Comparison of ENCODE assay signal across 25 mouse cellular contexts in genomic region chr4:51868250-51868649, GRCm38 (mm10).
DNase-seq lines count a peak whose midpoint lies in the region; ATAC-seq and TF ChIP-seq lines count a peak whose summit lies in the region.
"Had no signal": no experiment of that assay in that cellular context is flagged by ENCODE, and none has a peak within 500 bp of the region (broad histone marks: within the 10 kb centered on the region; RNA-seq: fewer than 3 reads in every experiment).

No protein-coding gene starts in this region.

- H3K36me3 ChIP-seq in midbrain, embryonic 11.5 days (ENCODE audit: control insufficient read depth, insufficient read depth, low read length) = no peaks in the 10 kb centered on the region
- no peaks in the 10 kb centered on the region for H3K36me3 ChIP-seq in midbrain, embryonic 16.5 days (ENCODE audit: control insufficient read depth, insufficient read depth, low read length)
- H3K36me3 ChIP-seq in ES-E14 (ENCODE audit: control insufficient read depth, insufficient read depth, low read length, poor library complexity, severe bottlenecking) = no peaks in the 10 kb centered on the region
- H3K36me3 ChIP-seq in kidney, adult 2 months (ENCODE audit: control insufficient read depth, insufficient read depth, low read length) = no peaks in the 10 kb centered on the region
- H3K36me3 ChIP-seq: G1E had no signal

- H3K27me3 ChIP-seq in midbrain, embryonic 11.5 days (ENCODE audit: control insufficient read depth, insufficient read depth, low read length) = no peaks in the 10 kb centered on the region
- H3K27me3 ChIP-seq in midbrain, embryonic 16.5 days (ENCODE audit: control insufficient read depth, insufficient read depth, low read depth, low read length) = no peaks in the 10 kb centered on the region
- no peaks in the 10 kb centered on the region for H3K27me3 ChIP-seq in kidney, adult 2 months (replicated peaks; ENCODE audit: control insufficient read depth, insufficient read depth, low read length)
- H3K27me3 ChIP-seq: CH12.LX, Patski had no signal

- TF ChIP-seq CTCF in kidney, adult 2 months (conservative IDR thresholded peaks at IDR 0.05; ENCODE audit: insufficient read depth, insufficient read length, low read depth, low read length) = no peak

- no peak for ATAC-seq in midbrain, embryonic 11.5 days (ENCODE audit: low FRiP score)
- no peak for ATAC-seq in midbrain, embryonic 16.5 days
- ATAC-seq: activated CD4-positive, CD25-positive, alpha-beta regulatory T cell, adult 4 months; CD4-positive, CD25-positive, alpha-beta regulatory T cell, adult 4 months; Patski had no signal

- TF ChIP-seq POLR2A in kidney, adult 2 months (IDR thresholded peaks at IDR 0.05; ENCODE audit: low read depth, low read length) = no peak

- H3K4me1 ChIP-seq in midbrain, embryonic 11.5 days (ENCODE audit: control insufficient read depth, insufficient read depth, low read length) = no peaks in the 10 kb centered on the region
- H3K4me1 ChIP-seq in midbrain, embryonic 16.5 days (ENCODE audit: control insufficient read depth, insufficient read depth, low read length) = no peaks in the 10 kb centered on the region
- H3K4me1 ChIP-seq in ES-E14 (ENCODE audit: control insufficient read depth in 2 of 2, insufficient read depth in 2 of 2, low read length in 2 of 2, poor library complexity in 1 of 2) = peaks cover 2 to 7% of the 10 kb centered on the region in 2 experiments; a peak in 3 of 4 replicates
- no peaks in the 10 kb centered on the region for H3K4me1 ChIP-seq in kidney, adult 2 months (ENCODE audit: control insufficient read depth, insufficient read depth, low read length)

- H3K9me3 ChIP-seq in midbrain, embryonic 11.5 days (ENCODE audit: control insufficient read depth, low read length) = no peaks in the 10 kb centered on the region
- H3K9me3 ChIP-seq in midbrain, embryonic 16.5 days (replicated peaks; ENCODE audit: control insufficient read depth, low read length, poor library complexity, severe bottlenecking) = no peaks in the 10 kb centered on the region
- H3K9me3 ChIP-seq in ES-E14 (ENCODE audit: control insufficient read depth, insufficient read depth, low read depth, low read length) = peaks cover 4% of the 10 kb centered on the region; the same call in 1 of the 2 replicates

- DNase-seq in heart, adult 11 months = peak; percentile 74
- DNase-seq in heart, postnatal 25 days (ENCODE audit: low spot score) = no peak
- DNase-seq in midbrain, embryonic 11.5 days (ENCODE audit: low spot score, missing footprints) = peak; percentile 78
- DNase-seq in ES-CJ7 (ENCODE audit: low read depth, low spot score) = peak; percentile 4
- peak; percentile 24 for DNase-seq in ES-E14 (ENCODE audit: low read depth, low spot score)
- no peak for DNase-seq in kidney, adult 2 months
- no peak for DNase-seq in c-Kit-positive CD71-positive TER-119-positive erythroid progenitor cells, embryonic 14.5 days (ENCODE audit: low spot score)
- DNase-seq: adrenal gland, adult 2 months; adrenal gland, adult 8-10 months; adrenal gland, postnatal 10 days; adrenal gland, postnatal 14 days; adrenal gland, postnatal 25 days; adrenal gland, postnatal 36 days; B cell, adult 2 months; cerebellum, adult 11 months; cerebellum, adult 11-12 months; cerebellum, adult 18-20 months; cerebellum, adult 2 months; cerebellum, adult 8-10 months had no signal

- intact Hi-C loops in heart, postnatal 25 days (cut with DNase I) = no loop called here

- no peak overlapping the region for H3K4me2 ChIP-seq in midbrain, embryonic 11.5 days
- H3K4me2 ChIP-seq in midbrain, embryonic 16.5 days (ENCODE audit: low read length) = no peak overlapping the region

- no peak overlapping the region for H3K4me3 ChIP-seq in midbrain, embryonic 11.5 days (ENCODE audit: low read depth, low read length)
- no peak overlapping the region for H3K4me3 ChIP-seq in midbrain, embryonic 16.5 days (ENCODE audit: low read depth, low read length)
- no peak overlapping the region for H3K4me3 ChIP-seq in ES-E14 (ENCODE audit: insufficient read depth in 1 of 2, low read depth in 1 of 2, low read length in 2 of 2, poor library complexity in 1 of 2, severe bottlenecking in 1 of 2)
- H3K4me3 ChIP-seq in kidney, adult 2 months (ENCODE audit: insufficient read depth, low read depth, low read length) = no peak overlapping the region

- no peak overlapping the region for H3K9ac ChIP-seq in midbrain, embryonic 11.5 days (ENCODE audit: low read length)
- H3K9ac ChIP-seq in midbrain, embryonic 16.5 days (ENCODE audit: low read depth, low read length) = no peak overlapping the region
- no peak overlapping the region for H3K9ac ChIP-seq in ES-E14 (ENCODE audit: insufficient read depth, low read depth, low read length, poor library complexity, severe bottlenecking)

- 87% methylated on average over 3 of the region's 3 CpGs for WGBS in midbrain, embryonic 11.5 days
- 78% methylated on average over 3 of the region's 3 CpGs for WGBS in midbrain, embryonic 16.5 days
- 83% methylated on average over 3 of the region's 3 CpGs for WGBS in kidney, adult 2 months

- in situ Hi-C loops in ES-E14 (cut with MboI; ENCODE audit: low sequenced_read_pairs in 2 of 2, unreplicated experiment in 2 of 2) = no loop called here

- H3K27ac ChIP-seq in midbrain, embryonic 11.5 days (ENCODE audit: low read depth, low read length) = no peak overlapping the region
- H3K27ac ChIP-seq in midbrain, embryonic 16.5 days (ENCODE audit: low read length) = no peak overlapping the region
- peak overlapping the region; percentile 85; the same call in 1 of the 2 replicates for H3K27ac ChIP-seq in ES-E14 (ENCODE audit: insufficient read depth, low read depth, low read length, poor library complexity, severe bottlenecking)
- H3K27ac ChIP-seq in kidney, adult 2 months (ENCODE audit: insufficient read depth, low read depth, low read length) = no peak overlapping the region

TF ChIP-seq in ES-E14, 5 proteins besides CTCF, POLR2A, EP300 and RAD21:
- TF ChIP-seq CHD2 (IDR thresholded peaks at IDR 0.05; ENCODE audit: low read depth, low read length) = no peak
- TF ChIP-seq ZNF384 (IDR thresholded peaks at IDR 0.05; ENCODE audit: low read depth, low read length) = no peak
TF ChIP-seq in ES-E14: peak in this region for 0.

Comparison
In these comparisons a context has a peak if more than half of its experiments do, and no peak if none do; other contexts are left out.
1. DNase-seq: peak in heart, adult 11 months (single experiment), midbrain, embryonic 11.5 days (single experiment), ES-CJ7 (single experiment) and ES-E14 (single experiment); none in heart, postnatal 25 days (single experiment), kidney, adult 2 months (single experiment) and c-Kit-positive CD71-positive TER-119-positive erythroid progenitor cells, embryonic 14.5 days (single experiment).